Mouse (Mus musculus) heart, embryonic 13.5 days (tissue): ENCODE results near the gene Dapl1. TPM values are rescaled to one million over a fixed set of nuclear protein-coding genes. Genes with fewer than 3 reads are reported as not detected.

Source experiments
- ATAC-seq: fragments of 200-750 bp; cut with Nextera tagmentation; 2 replicates; pipeline ENCODE4 v1.8.0; 2017; ENCODE audit warnings: moderate TSS enrichment; ENCODE audit not compliant: insufficient number of reproducible peaks, low FRiP score, low TSS enrichment; ENCODE audit errors: extremely low read depth
- H3K27ac ChIP-seq: fragments of 300-500 bp; sonication (generic); replicated peaks from 2 replicates; pipeline ENCODE4 v1.5.1; 2015; ENCODE audit warnings: moderate library complexity, mild to moderate bottlenecking, inconsistent platforms
- H3K27me3 ChIP-seq: fragments of 300-500 bp; sonication (generic); replicated peaks from 2 replicates; pipeline ENCODE4 v1.6.1; 2015; ENCODE audit warnings: mild to moderate bottlenecking, inconsistent platforms
- H3K36me3 ChIP-seq: fragments of 300-500 bp; sonication (generic); 2 replicates; pipeline ENCODE4 v1.6.1; 2015; ENCODE audit warnings: mild to moderate bottlenecking, inconsistent platforms
- H3K4me1 ChIP-seq: fragments of 300-500 bp; sonication (generic); 2 replicates; pipeline ENCODE4 v1.6.1; 2015; ENCODE audit warnings: inconsistent platforms
- H3K4me2 ChIP-seq: fragments of 300-500 bp; sonication (generic); 2 replicates; pipeline ENCODE4 v1.6.1; 2015; ENCODE audit warnings: inconsistent platforms, mild to moderate bottlenecking, moderate library complexity
- H3K4me3 ChIP-seq: fragments of 300-500 bp; sonication (generic); 2 replicates; pipeline ENCODE4 v1.5.1; 2015; ENCODE audit warnings: moderate library complexity, mild to moderate bottlenecking, inconsistent platforms
- H3K9ac ChIP-seq: fragments of 300-500 bp; sonication (generic); 2 replicates; pipeline ENCODE4 v1.6.1; 2015; ENCODE audit warnings: inconsistent platforms, mild to moderate bottlenecking, moderate library complexity
- H3K9me3 ChIP-seq: fragments of 300-500 bp; sonication (generic); 2 replicates; pipeline ENCODE4 v1.6.1; 2016; ENCODE audit warnings: inconsistent platforms
- WGBS: fragments of 180-500 bp; shearing (Covaris S2); methylation state at CpG from one replicate; pipeline ENCODE4 v1.1.7; 2015; ENCODE audit warnings: mixed read lengths; 5-methylcytosine and 5-hydroxymethylcytosine counted together
- polyA plus RNA-seq: library from polyadenylated mRNA; unstranded; fragments of >200 nt; fragmentation: Nextera tagmentation; extraction: Ambion mirVana; gene quantifications from 2 replicates; pipeline ENCODE4 v1.2.1, GENCODE M21; 2015

Dapl1 gene
- polyA plus RNA-seq, 1 experiment from 2014 or later: not detected

- 71% methylated on average over 4 of the region's 4 CpGs for WGBS
- ATAC-seq: no peak
- peaks cover 17% of the 10 kb centered on the region for H3K4me1 ChIP-seq
Observed at GRCm38 (mm10) chr2:59474336-59474735, 10.1 kb upstream of the Dapl1 start.

GRCm38 (mm10) chr2:59485080-59485479, 627 bp downstream of the Dapl1 start:
- Histone ChIP-seq H3K36me3 (no peaks in the 10 kb centered on the region), H3K4me2 (no peak overlapping the region), H3K27ac (no peak overlapping the region), H3K4me3 (no peak overlapping the region), H3K27me3 (no peaks in the 10 kb centered on the region), H3K4me1 (peaks cover 8% of the 10 kb centered on the region), H3K9me3 (no peaks in the 10 kb centered on the region), H3K9ac (no peak overlapping the region)
- ATAC-seq: no peak
- 69% methylated on average over 2 of the region's 2 CpGs for WGBS

More at GRCm38 (mm10) chr2:59474336-59474735, 10.1 kb upstream of the Dapl1 start:
- Histone ChIP-seq H3K9me3 (no peaks in the 10 kb centered on the region), H3K4me2 (no peak overlapping the region), H3K4me3 (no peak overlapping the region), H3K27ac (no peak overlapping the region), H3K9ac (no peak overlapping the region), H3K36me3 (no peaks in the 10 kb centered on the region), H3K27me3 (no peaks in the 10 kb centered on the region)

GRCm38 (mm10) chr2:59485657-59486056, 1.2 kb downstream of the Dapl1 start:
- H3K4me1 ChIP-seq: peaks cover 8% of the 10 kb centered on the region
- ATAC-seq: no peak
- H3K9ac ChIP-seq: no peak overlapping the region
- H3K4me2 ChIP-seq: no peak overlapping the region
- no peaks in the 10 kb centered on the region for H3K9me3 ChIP-seq
- H3K27ac ChIP-seq: no peak overlapping the region
- H3K4me3 ChIP-seq: no peak overlapping the region
- H3K36me3 ChIP-seq: no peaks in the 10 kb centered on the region
- no peaks in the 10 kb centered on the region for H3K27me3 ChIP-seq
- 68% methylated on average over 4 of the region's 4 CpGs for WGBS

GRCm38 (mm10) chr2:59486196-59486845, 1.9 kb downstream of the Dapl1 start:
- Histone ChIP-seq H3K9ac (no peak overlapping the region), H3K9me3 (no peaks in the 10 kb centered on the region), H3K27me3 (no peaks in the 10 kb centered on the region), H3K36me3 (no peaks in the 10 kb centered on the region), H3K27ac (no peak overlapping the region), H3K4me3 (no peak overlapping the region), H3K4me2 (no peak overlapping the region), H3K4me1 (peaks cover 8% of the 10 kb centered on the region)
- WGBS: 57% methylated on average over 6 of the region's 6 CpGs
- ATAC-seq: no peak

GRCm38 (mm10) chr2:59488235-59488634, 3.8 kb downstream of the Dapl1 start:
- Histone ChIP-seq H3K4me2 (no peak overlapping the region), H3K4me3 (no peak overlapping the region), H3K36me3 (no peaks in the 10 kb centered on the region), H3K27me3 (no peaks in the 10 kb centered on the region), H3K27ac (no peak overlapping the region), H3K9me3 (no peaks in the 10 kb centered on the region), H3K9ac (no peak overlapping the region), H3K4me1 (peaks cover 8% of the 10 kb centered on the region)
- no peak for ATAC-seq
- WGBS: 53% methylated on average over 2 of the region's 2 CpGs

- WGBS: 66% methylated on average over 7 of the region's 7 CpGs
- H3K4me3 ChIP-seq: no peak overlapping the region
- H3K4me1 ChIP-seq: peaks cover 7% of the 10 kb centered on the region
- H3K36me3 ChIP-seq: no peaks in the 10 kb centered on the region
- no peak overlapping the region for H3K9ac ChIP-seq
- no peak overlapping the region for H3K27ac ChIP-seq
- no peaks in the 10 kb centered on the region for H3K27me3 ChIP-seq
- H3K9me3 ChIP-seq: no peaks in the 10 kb centered on the region
- ATAC-seq: no peak
- H3K4me2 ChIP-seq: no peak overlapping the region
Observed at GRCm38 (mm10) chr2:59490353-59490752, 5.9 kb downstream of the Dapl1 start.

GRCm38 (mm10) chr2:59493445-59494085, 9.1 kb downstream of the Dapl1 start:
- ATAC-seq: no peak
- peaks cover 18% of the 10 kb centered on the region for H3K4me1 ChIP-seq
- no peak overlapping the region for H3K9ac ChIP-seq
- H3K4me3 ChIP-seq: no peak overlapping the region
- WGBS: 36% methylated on average over 13 of the region's 13 CpGs
- H3K9me3 ChIP-seq: no peaks in the 10 kb centered on the region
- no peak overlapping the region for H3K4me2 ChIP-seq
- H3K27me3 ChIP-seq: no peaks in the 10 kb centered on the region
- H3K36me3 ChIP-seq: no peaks in the 10 kb centered on the region
- H3K27ac ChIP-seq: no peak overlapping the region

- Histone ChIP-seq H3K27ac (no peak overlapping the region), H3K4me2 (no peak overlapping the region), H3K4me3 (no peak overlapping the region), H3K9ac (no peak overlapping the region), H3K27me3 (no peaks in the 10 kb centered on the region), H3K36me3 (no peaks in the 10 kb centered on the region), H3K4me1 (peaks cover 13% of the 10 kb centered on the region), H3K9me3 (no peaks in the 10 kb centered on the region)
- WGBS: 64% methylated on average over 8 of the region's 8 CpGs
- no peak for ATAC-seq
Observed at GRCm38 (mm10) chr2:59499146-59499545, 14.7 kb downstream of the Dapl1 start.

GRCm38 (mm10) chr2:59499717-59500116, 15.3 kb downstream of the Dapl1 start:
- no peak for ATAC-seq
- 85% methylated on average over 2 of the region's 2 CpGs for WGBS
- Histone ChIP-seq H3K4me1 (peaks cover 13% of the 10 kb centered on the region), H3K27me3 (no peaks in the 10 kb centered on the region), H3K4me3 (no peak overlapping the region), H3K4me2 (no peak overlapping the region), H3K9me3 (no peaks in the 10 kb centered on the region), H3K9ac (no peak overlapping the region), H3K36me3 (no peaks in the 10 kb centered on the region), H3K27ac (no peak overlapping the region)

- Histone ChIP-seq H3K4me3 (no peak overlapping the region), H3K9me3 (0 out of 2 replicates have a peak, but pooled peaks cover 4% of the 10 kb centered on the region), H3K27ac (no peak overlapping the region), H3K27me3 (no peaks in the 10 kb centered on the region), H3K4me1 (peaks cover 15% of the 10 kb centered on the region), H3K36me3 (no peaks in the 10 kb centered on the region), H3K9ac (no peak overlapping the region), H3K4me2 (no peak overlapping the region)
- no peak for ATAC-seq
- WGBS: 51% methylated on average over 4 of the region's 4 CpGs
Observed at GRCm38 (mm10) chr2:59509061-59509460, 24.6 kb downstream of the Dapl1 start.

- H3K27ac ChIP-seq: no peak overlapping the region
- H3K27me3 ChIP-seq: no peaks in the 10 kb centered on the region
- 0 out of 2 replicates have a peak overlapping the region, but pooled peaks have one; percentile 8 for H3K9ac ChIP-seq
- H3K36me3 ChIP-seq: no peaks in the 10 kb centered on the region
- 40% methylated on average over 9 of the region's 9 CpGs for WGBS
- ATAC-seq: no peak
- H3K9me3 ChIP-seq: 0 out of 2 replicates have a peak, but pooled peaks cover 4% of the 10 kb centered on the region
- H3K4me2 ChIP-seq: peak overlapping the region; percentile 14; the same call in 1 of the 2 replicates
- H3K4me1 ChIP-seq: peaks cover 15% of the 10 kb centered on the region
- no peak overlapping the region for H3K4me3 ChIP-seq
Observed at GRCm38 (mm10) chr2:59510416-59510815, 26.0 kb downstream of the Dapl1 start.

GRCm38 (mm10) chr2:59510882-59511281, 26.4 kb downstream of the Dapl1 start:
- Histone ChIP-seq H3K4me2 (no peak overlapping the region), H3K27ac (no peak overlapping the region), H3K36me3 (no peaks in the 10 kb centered on the region), H3K9ac (no peak overlapping the region), H3K9me3 (0 out of 2 replicates have a peak, but pooled peaks cover 4% of the 10 kb centered on the region), H3K4me3 (no peak overlapping the region), H3K4me1 (peaks cover 15% of the 10 kb centered on the region), H3K27me3 (no peaks in the 10 kb centered on the region)
- WGBS: 59% methylated on average over 6 of the region's 6 CpGs
- ATAC-seq: no peak
